Mouse (Mus musculus): ENCODE data around the gene Prkce.

- TF ChIP-seq EP300 (IDR thresholded peaks at IDR 0.05; ENCODE audit: insufficient read depth, low read depth, low read length) (no peak), POLR2A (IDR thresholded peaks at IDR 0.05; ENCODE audit: insufficient read depth, low read depth, low read length) (no peak), CTCF (IDR thresholded peaks at IDR 0.05) (no peak)
Measured at GRCm38 (mm10) chr17:86236026-86236712, 68.6 kb downstream of the Prkce start.
